Mouse (Mus musculus) 3134 (cell line): ENCODE data around the gene Tulp2.
A peak's percentile ranks its signal among the peaks of the same experiment; 100 is the strongest.
"Not testable (repeated sequence)": the region's sequence is repeated elsewhere in the genome, so short reads cannot be mapped to it uniquely, and the experiment has no call there.

Experiments used
- DNase-seq: peaks from one replicate; pipeline ENCODE4 v3.0.0-alpha.2; 2011; ENCODE audit warnings: low spot score; ENCODE audit not compliant: insufficient read length; ENCODE audit errors: extremely low read depth

Gene Tulp2

DNA sequence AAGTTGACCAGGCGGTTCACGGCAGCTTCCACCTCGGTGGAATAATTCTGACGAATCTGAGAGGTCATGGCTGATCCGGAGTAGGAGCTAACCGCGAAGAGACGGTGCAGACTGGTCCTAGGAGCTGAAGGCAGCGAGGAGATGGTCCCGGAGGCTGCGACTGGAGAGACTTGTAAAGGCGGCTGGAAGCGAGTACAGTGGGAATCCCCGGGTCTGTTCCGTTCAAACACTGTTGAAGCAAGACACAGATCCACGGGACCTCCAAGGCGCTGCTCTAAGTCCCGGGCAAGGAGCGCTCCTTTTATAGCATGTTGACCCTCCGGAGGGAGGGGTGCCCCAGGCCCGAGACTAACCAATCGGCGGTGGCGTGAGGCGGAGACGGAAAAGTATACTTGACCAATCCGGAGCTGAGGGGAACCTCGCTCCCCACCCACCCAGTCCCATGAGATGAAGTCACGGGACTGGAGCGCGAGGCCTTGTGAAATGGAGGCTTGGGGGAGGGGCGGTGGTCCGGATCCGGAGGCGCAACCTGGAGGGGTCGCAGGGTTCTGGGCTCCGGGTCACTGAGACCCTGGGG lies 22.0 kb upstream of the Tulp2 start, which contains the start of gene Ftl1:
TSS of gene Ftl1 (minus strand) at position 321 of the 577 bp plus-strand sequence.
- DNase-seq = peak; percentile 95

GRCm38 (mm10) chr7:45460377-45460776 lies 21.3 kb upstream of the Tulp2 start:
- DNase-seq = no peak

- DNase-seq = peak; percentile 98
Observed at GRCm38 (mm10) chr7:45460860-45461314, 20.8 kb upstream of the Tulp2 start.

DNA sequence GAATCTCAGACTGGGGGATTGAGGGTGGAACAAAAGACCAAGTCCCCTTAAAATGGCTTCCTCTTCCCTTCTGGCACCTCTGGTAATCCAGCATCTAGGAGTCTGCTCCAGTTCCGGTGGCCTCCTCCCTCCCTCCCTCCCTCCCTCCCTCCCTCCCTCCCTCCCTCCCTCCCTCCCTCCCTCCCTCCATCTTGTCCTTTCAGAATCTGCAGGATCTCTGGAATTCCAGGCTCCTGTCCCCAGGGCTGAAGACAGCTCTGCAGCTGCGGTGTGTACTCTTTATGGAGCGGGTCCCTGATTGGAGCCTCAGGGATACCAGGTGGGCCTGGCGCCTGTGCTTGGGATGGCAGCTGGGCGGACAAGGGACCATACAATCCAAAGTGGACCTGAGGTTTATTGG lies 20.4 kb upstream of the Tulp2 start:
- DNase-seq = peak; percentile 61

GRCm38 (mm10) chr7:45461781-45462180 lies 19.9 kb upstream of the Tulp2 start:
- no peak for DNase-seq

DNA sequence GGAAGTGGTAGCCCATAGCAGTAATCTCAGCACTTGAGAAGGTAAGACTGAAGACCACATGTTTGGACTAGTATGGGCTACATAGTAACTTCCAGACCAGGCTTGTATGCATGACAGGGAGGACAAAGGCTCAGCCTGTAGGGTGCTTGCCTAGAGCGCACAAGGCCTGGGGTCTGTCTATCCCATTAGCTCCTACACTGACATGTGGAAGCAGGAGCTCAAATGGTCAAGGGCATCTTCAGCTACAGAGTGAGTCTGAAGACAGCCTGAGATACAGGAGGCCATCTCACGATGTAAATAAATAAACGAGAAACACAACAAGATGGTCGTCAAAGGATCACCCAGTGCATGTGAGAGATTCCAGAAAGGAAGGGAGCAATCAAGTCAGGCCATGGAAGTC lies 19.4 kb upstream of the Tulp2 start:
- no peak for DNase-seq

DNA sequence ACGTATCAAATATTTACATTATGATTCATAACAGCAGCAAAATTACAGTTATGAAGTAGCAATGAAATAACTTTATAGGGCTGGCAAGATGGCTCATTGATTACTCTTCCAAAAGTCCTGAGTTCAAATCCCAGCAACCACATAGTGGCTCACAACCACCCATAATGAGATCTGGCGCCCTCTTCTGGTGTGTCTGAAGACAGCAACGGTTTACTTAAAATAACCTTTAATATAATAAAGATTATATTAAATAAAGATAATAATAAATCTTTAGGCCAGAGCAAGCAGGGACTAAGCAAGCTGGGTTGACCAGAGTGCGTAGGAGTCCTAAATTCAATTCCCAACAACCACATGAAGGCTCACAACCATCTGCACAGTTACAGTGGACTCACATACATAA lies 18.8 kb upstream of the Tulp2 start:
- DNase-seq = not testable (repeated sequence)

- no peak for DNase-seq
Observed at GRCm38 (mm10) chr7:45463987-45464778, 17.5 kb upstream of the Tulp2 start.

- no peak for DNase-seq
Observed at GRCm38 (mm10) chr7:45465112-45465511, 16.6 kb upstream of the Tulp2 start.

- DNase-seq = no peak
Observed at GRCm38 (mm10) chr7:45465549-45465948, 16.1 kb upstream of the Tulp2 start.

GRCm38 (mm10) chr7:45466283-45467089 lies 15.2 kb upstream of the Tulp2 start, which contains the start of gene Bax:
Bax (minus strand) TSS chr7:45466898.
- DNase-seq = peak; percentile 91

DNA sequence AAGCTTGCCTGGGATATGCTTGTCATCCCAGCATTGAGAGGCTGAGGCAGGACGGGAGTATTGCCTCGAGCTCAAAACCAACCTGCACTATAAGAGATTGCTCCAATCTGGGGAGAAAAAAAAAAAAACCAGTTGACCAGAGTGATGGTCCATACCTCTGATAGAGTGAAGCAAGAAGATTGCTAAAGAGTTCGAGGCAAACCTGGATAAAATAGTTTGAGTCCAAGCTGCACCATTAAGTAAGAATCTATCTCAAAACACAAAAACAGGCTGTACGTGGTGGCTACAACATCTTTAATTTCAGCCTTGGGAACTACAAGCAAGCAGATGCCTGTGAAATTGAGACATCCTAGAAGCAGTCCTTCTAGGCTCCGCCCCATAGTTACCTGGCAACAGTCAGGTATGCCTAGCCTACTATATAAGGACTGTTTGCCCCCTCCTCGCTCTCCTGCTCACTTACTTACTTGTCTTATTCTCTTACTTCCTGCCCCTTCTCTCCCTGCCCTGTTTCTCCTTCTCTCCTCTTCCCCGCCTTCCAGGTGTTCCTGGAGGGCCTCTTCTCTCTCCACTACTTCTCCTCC lies 14.5 kb upstream of the Tulp2 start:
- no peak for DNase-seq

DNA sequence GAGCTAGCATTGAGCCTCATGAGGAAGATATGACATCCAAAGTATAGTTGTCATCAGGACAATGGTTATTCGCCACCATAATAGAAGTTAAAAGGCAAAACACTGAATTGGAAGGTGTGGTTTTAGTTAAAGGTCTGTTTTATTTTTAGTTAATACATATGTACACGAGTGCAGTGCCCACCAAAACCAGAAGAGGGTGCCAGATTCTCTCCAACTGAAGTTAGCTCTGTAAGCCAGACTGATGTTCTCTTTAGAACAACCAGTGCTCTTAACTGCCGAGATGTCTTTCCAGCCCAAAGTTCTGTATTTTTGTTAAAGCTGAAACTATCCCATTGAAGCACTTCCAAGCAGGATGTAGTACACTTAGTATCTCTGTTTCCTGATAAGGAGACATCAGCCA lies 10.8 kb upstream of the Tulp2 start:
- no peak for DNase-seq

GRCm38 (mm10) chr7:45475291-45475969 lies 6.2 kb upstream of the Tulp2 start:
- DNase-seq = peak; percentile 51

DNA sequence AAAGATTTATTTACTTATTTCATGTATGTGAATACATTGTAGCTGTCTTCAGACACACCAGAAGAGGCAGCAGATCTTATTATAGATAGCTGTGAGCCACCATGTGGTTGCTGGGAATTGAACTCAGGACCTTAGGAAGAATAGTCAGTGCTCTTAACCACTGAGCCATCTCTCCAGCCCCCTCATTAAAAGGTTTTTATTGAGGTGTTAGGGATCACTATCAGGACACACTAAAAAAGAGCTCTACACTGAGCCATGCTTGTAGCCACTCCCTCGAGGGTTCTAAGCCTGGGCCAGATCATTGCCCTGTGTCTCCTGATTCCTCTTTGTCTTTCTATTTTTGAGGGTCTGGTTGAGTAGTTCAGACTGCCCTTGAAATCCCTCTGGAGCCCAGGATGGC lies 5.2 kb upstream of the Tulp2 start:
- no peak for DNase-seq

- no peak for DNase-seq
Observed at GRCm38 (mm10) chr7:45477003-45477402, 4.7 kb upstream of the Tulp2 start.

GRCm38 (mm10) chr7:45478774-45479173 lies 2.9 kb upstream of the Tulp2 start:
- DNase-seq = no peak

GRCm38 (mm10) chr7:45480310-45480709 lies 1.4 kb upstream of the Tulp2 start:
- DNase-seq = not testable (repeated sequence)

DNA sequence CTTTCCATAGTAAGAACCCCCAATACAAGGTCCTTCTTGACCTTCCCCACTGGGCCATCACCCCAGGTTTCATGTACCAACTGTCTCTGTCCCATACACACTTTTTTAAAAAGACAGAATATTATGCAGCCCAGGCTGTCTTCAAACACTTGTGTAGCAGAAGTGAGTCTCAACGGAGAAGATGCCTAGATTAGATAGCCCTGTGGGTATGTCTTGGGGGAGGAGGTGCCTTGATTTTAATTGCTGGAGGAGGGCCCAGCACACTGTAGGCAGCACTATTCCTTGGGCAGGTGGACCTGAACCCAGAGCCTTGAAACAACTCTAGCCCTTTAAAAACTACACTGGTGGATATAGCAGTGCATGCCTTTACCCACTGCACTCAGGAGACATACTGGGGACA lies 489 bp downstream of the Tulp2 start:
- DNase-seq = no peak

GRCm38 (mm10) chr7:45484985-45485384 lies 3.3 kb downstream of the Tulp2 start:
- not testable (repeated sequence) for DNase-seq
